Mouse (Mus musculus) cortical plate, adult 2 months (tissue): ENCODE results near the gene Rundc3b. TPM values are rescaled to one million over a fixed set of nuclear protein-coding genes. Genes with fewer than 3 reads are reported as not detected.
A peak's percentile ranks its signal among the peaks of the same experiment; 100 is the strongest.

ENCODE experiments used
- H3K27ac ChIP-seq: fragments of 200-500 bp; 2 replicates; pipeline ENCODE4 v1.5.1; 2012; ENCODE audit warnings: low read length, control low read depth, inconsistent platforms; ENCODE audit not compliant: insufficient read depth
- H3K4me1 ChIP-seq: fragments of 200-500 bp; 2 replicates; pipeline ENCODE4 v1.6.1; 2011; ENCODE audit warnings: low read length; ENCODE audit not compliant: control insufficient read depth, insufficient read depth
- H3K4me3 ChIP-seq: fragments of 200-500 bp; 2 replicates; pipeline ENCODE4 v1.5.1; 2011; ENCODE audit warnings: mild to moderate bottlenecking, low read length, control low read depth; ENCODE audit not compliant: insufficient read depth
- CTCF ChIP-seq: fragments of 200-500 bp; IDR thresholded peaks from 2 replicates; pipeline ENCODE4 v1.5.1; 2011; ENCODE audit warnings: mild to moderate bottlenecking, control low read depth, low read length; ENCODE audit not compliant: insufficient read depth; ENCODE audit errors: extremely low read depth
- POLR2A ChIP-seq: fragments of 200-500 bp; IDR thresholded peaks from 2 replicates; pipeline ENCODE4 v1.6.1; 2011; ENCODE audit warnings: mild to moderate bottlenecking, low read length, control low read depth; ENCODE audit not compliant: insufficient read depth; ENCODE audit errors: extremely low read depth
- polyA plus RNA-seq: library from polyadenylated mRNA; depleted of rRNA; stranded (reverse); fragments of >200 nt; gene quantifications from 2 replicates; pipeline ENCODE4 v1.2.3, GENCODE M21; 2012; rRNA removed

The Rundc3b gene
- polyA plus RNA-seq, 1 experiment = 19.8 TPM

DNA sequence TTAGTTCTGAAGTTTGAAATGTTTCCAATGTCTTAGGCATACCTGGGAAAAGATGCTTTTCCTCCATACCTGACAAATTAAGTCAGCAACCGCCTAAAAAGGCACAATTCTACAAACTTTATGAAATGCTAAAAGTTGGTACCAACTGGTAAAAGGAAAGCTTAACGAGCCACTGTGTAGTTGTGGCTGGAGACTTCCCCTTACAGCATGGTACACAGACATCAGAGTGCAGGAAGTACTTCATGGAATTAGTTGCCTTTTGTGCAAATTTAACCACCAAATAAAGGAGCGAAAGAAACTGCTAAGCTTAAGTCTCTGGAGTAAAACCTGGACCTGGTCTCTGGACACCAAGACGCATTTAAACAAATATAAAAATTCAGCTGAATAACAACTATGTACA, 131.0 kb downstream of the Rundc3b start:
- H3K27ac ChIP-seq = no peak overlapping the region
- TF ChIP-seq POLR2A (no peak), CTCF (no peak)
- H3K4me3 ChIP-seq = no peak overlapping the region
- no peaks in the 10 kb centered on the region for H3K4me1 ChIP-seq

DNA sequence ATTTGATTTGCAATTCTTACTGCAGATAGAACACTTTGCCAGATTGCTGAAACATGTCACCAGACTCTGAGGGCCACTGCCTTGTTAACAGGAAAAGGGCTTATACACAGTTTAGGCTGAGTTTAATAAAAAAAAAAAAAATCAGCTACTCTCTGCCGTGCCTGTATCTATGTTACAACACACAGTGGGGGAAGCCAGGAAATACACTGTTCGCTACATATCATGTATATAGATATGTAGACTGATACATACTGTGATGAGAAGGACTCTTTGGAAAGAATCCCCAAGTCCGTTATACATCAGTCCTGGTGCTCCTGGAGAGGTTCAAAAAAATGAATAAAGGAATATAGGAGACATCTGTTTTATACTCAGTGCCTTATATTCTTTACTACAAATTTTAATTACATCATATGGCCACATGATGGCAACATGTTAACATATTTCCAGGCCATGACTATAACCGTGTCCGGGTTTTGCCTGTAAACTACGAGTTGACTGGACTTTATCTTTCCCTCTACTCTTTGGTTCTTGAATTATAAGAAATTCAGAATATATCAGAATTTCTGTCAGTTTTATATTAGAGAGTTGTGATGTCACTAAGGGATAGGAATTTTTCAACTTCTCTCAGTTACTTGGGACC, 133.2 kb downstream of the Rundc3b start:
- Histone ChIP-seq H3K4me1 (no peaks in the 10 kb centered on the region), H3K4me3 (no peak overlapping the region), H3K27ac (no peak overlapping the region)
- TF ChIP-seq POLR2A = no peak
- TF ChIP-seq CTCF = peak; percentile 8; the same call in 1 of the 2 replicates

- TF ChIP-seq POLR2A = no peak
- no peak for TF ChIP-seq CTCF
- no peaks in the 10 kb centered on the region for H3K4me1 ChIP-seq
- no peak overlapping the region for H3K4me3 ChIP-seq
- no peak overlapping the region for H3K27ac ChIP-seq
Observed at GRCm38 (mm10) chr5:8488701-8489297, 134.0 kb downstream of the Rundc3b start.

- TF ChIP-seq CTCF (no peak), POLR2A (no peak)
- Histone ChIP-seq H3K4me3 (no peak overlapping the region), H3K27ac (no peak overlapping the region), H3K4me1 (no peaks in the 10 kb centered on the region)
Observed at GRCm38 (mm10) chr5:8487989-8488700, 134.6 kb downstream of the Rundc3b start.

DNA sequence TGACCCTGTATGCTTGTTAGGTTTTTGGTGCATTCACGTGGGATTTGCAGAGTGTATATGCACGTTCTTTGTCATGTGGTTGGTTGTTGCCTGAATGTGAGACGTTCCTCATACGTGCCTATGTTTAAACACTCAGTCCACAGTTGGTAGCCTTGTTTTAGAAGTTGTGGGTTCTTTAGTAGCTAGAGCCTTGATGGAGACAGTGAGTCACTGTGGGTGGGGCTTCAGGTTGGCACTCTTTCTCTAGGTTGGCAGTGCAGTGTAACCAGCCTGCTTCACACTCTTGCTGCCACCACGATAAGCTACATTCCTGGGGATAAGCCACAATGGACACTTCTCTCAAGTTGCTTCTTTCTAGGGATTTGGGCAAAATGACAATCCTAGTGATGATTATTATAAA, 166.2 kb downstream of the Rundc3b start:
- Histone ChIP-seq H3K27ac (no peak overlapping the region), H3K4me3 (no peak overlapping the region), H3K4me1 (no peaks in the 10 kb centered on the region)
- no peak for TF ChIP-seq CTCF
- TF ChIP-seq POLR2A = no peak

DNA sequence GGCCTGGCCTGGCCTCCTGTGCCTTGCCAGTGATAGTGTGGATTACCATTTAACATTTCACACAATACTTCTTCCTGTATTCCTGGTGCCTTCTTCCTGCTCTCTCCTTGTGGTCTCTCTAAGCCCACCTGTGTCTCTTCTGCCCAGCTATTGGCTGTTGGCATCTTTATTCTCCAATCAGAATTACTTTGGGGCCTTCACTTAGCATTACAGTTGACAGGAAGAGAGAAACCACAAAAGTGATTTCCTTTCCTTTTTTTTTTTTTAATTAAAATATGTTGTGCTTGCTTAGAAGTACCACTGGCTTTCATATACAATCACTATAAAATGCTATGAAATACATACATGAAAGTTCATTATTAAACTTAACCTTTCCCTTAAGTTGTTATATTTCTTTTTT, 167.2 kb downstream of the Rundc3b start:
- H3K27ac ChIP-seq = no peak overlapping the region
- no peak for TF ChIP-seq CTCF
- TF ChIP-seq POLR2A = no peak

More for the DNA sequence above, 167.2 kb downstream of the Rundc3b start:
- Histone ChIP-seq H3K4me1 (no peaks in the 10 kb centered on the region), H3K4me3 (no peak overlapping the region)

Other genes starting within 250 kb of the Rundc3b start
- gene Dbf4, start 200.2 kb downstream of the Rundc3b start, polyA plus RNA-seq = 2.4 and 2.5 TPM in 2 replicates
- gene Slc25a40, start 200.1 kb downstream of the Rundc3b start, polyA plus RNA-seq = 11.2 and 12.3 TPM in 2 replicates
- 23.5 and 25.1 TPM in 2 replicates for gene Abcb1a, start 37.1 kb upstream of the Rundc3b start, polyA plus RNA-seq
- gene Abcb1b, start 175.2 kb upstream of the Rundc3b start, polyA plus RNA-seq = 2.9 and 3.5 TPM in 2 replicates